Mouse (Mus musculus) testis, adult 2 months (tissue): ENCODE measurements around the gene Gm13275. TPM values are rescaled to one million over a fixed set of nuclear protein-coding genes. Genes with fewer than 3 reads are reported as not detected.
"Not testable (repeated sequence)": the region's sequence is repeated elsewhere in the genome, so short reads cannot be mapped to it uniquely, and the experiment has no call there.

ENCODE experiments used
- H3K27ac ChIP-seq: fragments of 200-500 bp; 2 replicates; pipeline ENCODE4 v1.5.1; 2012; ENCODE audit warnings: low read depth, low read length; ENCODE audit not compliant: control insufficient read depth, insufficient read depth
- H3K27me3 ChIP-seq: fragments of 200-500 bp; 2 replicates; pipeline ENCODE4 v1.6.1; 2012; ENCODE audit warnings: mild to moderate bottlenecking, low read length, moderate library complexity; ENCODE audit not compliant: control insufficient read depth, insufficient read depth
- H3K36me3 ChIP-seq: fragments of 200-500 bp; 2 replicates; pipeline ENCODE4 v1.6.1; 2012; ENCODE audit warnings: mild to moderate bottlenecking, low read length; ENCODE audit not compliant: control insufficient read depth, insufficient read depth
- H3K4me1 ChIP-seq: fragments of 200-500 bp; 2 replicates; pipeline ENCODE4 v1.6.1; 2012; ENCODE audit warnings: low read length; ENCODE audit not compliant: control insufficient read depth, insufficient read depth
- H3K4me3 ChIP-seq: fragments of 200-500 bp; 2 replicates; pipeline ENCODE4 v1.5.1; 2012; ENCODE audit warnings: low read depth, mild to moderate bottlenecking, low read length, moderate library complexity, mixed read lengths; ENCODE audit not compliant: control insufficient read depth
- CTCF ChIP-seq: fragments of 200-500 bp; IDR thresholded peaks from 2 replicates; pipeline ENCODE4 v1.5.1; 2012; ENCODE audit warnings: low read depth, mild to moderate bottlenecking, inconsistent platforms, low read length, moderate library complexity; ENCODE audit not compliant: control insufficient read depth, insufficient read depth, insufficient replicate concordance
- polyA plus RNA-seq: library from polyadenylated mRNA; depleted of rRNA; stranded (reverse); fragments of >200 nt; gene quantifications from 2 replicates; pipeline ENCODE4 v1.2.3, GENCODE M21; 2012

Gm13275 gene
- polyA plus RNA-seq, 1 experiment, result not detected

GRCm38 (mm10) chr4:88763384-88764018, 30.8 kb upstream of the Gm13275 start:
- not testable (repeated sequence) for H3K4me3 ChIP-seq, H3K36me3 ChIP-seq, H3K4me1 ChIP-seq, H3K27ac ChIP-seq, H3K27me3 ChIP-seq

- H3K36me3 ChIP-seq, H3K4me3 ChIP-seq, H3K4me1 ChIP-seq, H3K27ac ChIP-seq, H3K27me3 ChIP-seq: not testable (repeated sequence)
Observed at GRCm38 (mm10) chr4:88773534-88773933, 20.8 kb upstream of the Gm13275 start, which contains the start of gene Gm13290. Gm13290 (plus strand) TSS chr4:88773834.

- not testable (repeated sequence) for H3K27ac ChIP-seq, H3K27me3 ChIP-seq, H3K36me3 ChIP-seq, H3K4me3 ChIP-seq, H3K4me1 ChIP-seq
Observed at GRCm38 (mm10) chr4:88776622-88777021, 17.7 kb upstream of the Gm13275 start, which contains the start of gene Gm13289. Gm13289 (plus strand) TSS chr4:88776922.

- H3K4me3 ChIP-seq, H3K36me3 ChIP-seq, H3K4me1 ChIP-seq, H3K27ac ChIP-seq, H3K27me3 ChIP-seq: not testable (repeated sequence)
Observed at GRCm38 (mm10) chr4:88779550-88779949, 14.7 kb upstream of the Gm13275 start, which contains the start of gene Gm13272. Gm13272 (plus strand) TSS chr4:88779850.

- H3K27me3 ChIP-seq, H3K27ac ChIP-seq, H3K4me3 ChIP-seq, H3K4me1 ChIP-seq, H3K36me3 ChIP-seq: not testable (repeated sequence)
Observed at GRCm38 (mm10) chr4:88780320-88780719, 14.0 kb upstream of the Gm13275 start.

- not testable (repeated sequence) for H3K27me3 ChIP-seq, H3K36me3 ChIP-seq, H3K27ac ChIP-seq, H3K4me3 ChIP-seq, H3K4me1 ChIP-seq
Observed at GRCm38 (mm10) chr4:88781831-88782230, 12.5 kb upstream of the Gm13275 start, which contains the start of gene Ifnz. Ifnz (plus strand) TSS chr4:88782131.

- not testable (repeated sequence) for H3K4me1 ChIP-seq, H3K4me3 ChIP-seq, H3K27ac ChIP-seq, H3K36me3 ChIP-seq, H3K27me3 ChIP-seq
Observed at GRCm38 (mm10) chr4:88782335-88782734, 12.0 kb upstream of the Gm13275 start.

- not testable (repeated sequence) for H3K4me1 ChIP-seq, H3K27me3 ChIP-seq
Observed at GRCm38 (mm10) chr4:88785409-88785808, 8.9 kb upstream of the Gm13275 start, which contains the start of gene Gm13276. Gm13276 (plus strand) TSS chr4:88785709.

GRCm38 (mm10) chr4:88788402-88788801, 5.9 kb upstream of the Gm13275 start, which contains the start of gene Gm13277:
Gm13277 (plus strand) TSS chr4:88788632.
- not testable (repeated sequence) for H3K36me3 ChIP-seq, H3K27ac ChIP-seq, H3K4me3 ChIP-seq, H3K4me1 ChIP-seq, H3K27me3 ChIP-seq
- TF ChIP-seq CTCF, result peak; percentile 27; the same call in 1 of the 2 replicates

More at GRCm38 (mm10) chr4:88785409-88785808, 8.9 kb upstream of the Gm13275 start, which contains the start of gene Gm13276:
- H3K36me3 ChIP-seq, H3K4me3 ChIP-seq, H3K27ac ChIP-seq: not testable (repeated sequence)

GRCm38 (mm10) chr4:88791250-88791649, 3.0 kb upstream of the Gm13275 start, which contains the start of gene Gm13278:
Gm13278 (plus strand) TSS chr4:88791550.
- H3K27ac ChIP-seq, H3K36me3 ChIP-seq, H3K4me3 ChIP-seq, H3K4me1 ChIP-seq, H3K27me3 ChIP-seq: not testable (repeated sequence)

- not testable (repeated sequence) for H3K27ac ChIP-seq, H3K4me1 ChIP-seq, H3K27me3 ChIP-seq, H3K36me3 ChIP-seq, H3K4me3 ChIP-seq
Observed at GRCm38 (mm10) chr4:88797097-88797496, 2.8 kb downstream of the Gm13275 start, which contains the start of gene Gm13279. Gm13279 (plus strand) TSS chr4:88797397.

- H3K4me3 ChIP-seq, H3K4me1 ChIP-seq, H3K27me3 ChIP-seq, H3K36me3 ChIP-seq, H3K27ac ChIP-seq: not testable (repeated sequence)
Observed at GRCm38 (mm10) chr4:88799365-88799764, 5.1 kb downstream of the Gm13275 start, which contains the start of gene Gm13285. Gm13285 (plus strand) TSS chr4:88799665.
